Mouse (Mus musculus) cerebellum, adult (tissue): ENCODE results near the gene Adamts1.
A peak's percentile ranks its signal among the peaks of the same experiment; 100 is the strongest.

Experiments used
- ATAC-seq: cut with Nextera tagmentation; 2 replicates; pipeline ENCODE4 v1.9.2; 2017; ENCODE audit warnings: mild to moderate bottlenecking, moderate library complexity, mixed read lengths; ENCODE audit not compliant: insufficient number of reproducible peaks, low FRiP score, low TSS enrichment

The Adamts1 gene

GRCm38 (mm10) chr16:85767341-85767740 lies 35.6 kb downstream of the Adamts1 start:
- ATAC-seq = no peak

- ATAC-seq = no peak
These were observed 37.2 kb downstream of the Adamts1 start for GRCm38 (mm10) chr16:85765697-85766096.

GRCm38 (mm10) chr16:85765167-85765566 lies 37.7 kb downstream of the Adamts1 start:
- no peak for ATAC-seq

- ATAC-seq = no peak
These were observed 40.8 kb downstream of the Adamts1 start for GRCm38 (mm10) chr16:85762052-85762665.

- no peak for ATAC-seq
These were observed 41.8 kb downstream of the Adamts1 start for GRCm38 (mm10) chr16:85760961-85761580.

- no peak for ATAC-seq
These were observed 46.7 kb downstream of the Adamts1 start for GRCm38 (mm10) chr16:85756101-85756819.

GRCm38 (mm10) chr16:85749335-85749734 lies 53.6 kb downstream of the Adamts1 start:
- ATAC-seq = peak; percentile 20; the same call in 1 of the 2 replicates

- no peak for ATAC-seq
These were observed 55.1 kb downstream of the Adamts1 start for GRCm38 (mm10) chr16:85747589-85748360.

- no peak for ATAC-seq
These were observed 56.5 kb downstream of the Adamts1 start for GRCm38 (mm10) chr16:85746386-85746785.
